26 mouse cellular contexts compared by ENCODE assay signal in genomic region chr13:77478425-77479119, GRCm38 (mm10).
A peak's percentile ranks its signal among the peaks of the same experiment; 100 is the strongest.
DNase-seq lines count a peak whose midpoint lies in the region; ATAC-seq lines count a peak whose summit lies in the region.
"Had no signal": no experiment of that assay in that cellular context is flagged by ENCODE, and none has a peak within 500 bp of the region (broad histone marks: within the 10 kb centered on the region; RNA-seq: fewer than 3 reads in every experiment).

No protein-coding gene starts in this region.

- no peak overlapping the region for H3K27ac ChIP-seq in hindbrain, embryonic 12.5 days
- H3K27ac ChIP-seq in hindbrain, embryonic 13.5 days = no peak overlapping the region
- H3K27ac ChIP-seq in forebrain, embryonic 13.5 days = no peak overlapping the region; the same call in 1 of the 2 replicates
- no peak overlapping the region for H3K27ac ChIP-seq in forebrain, embryonic 16.5 days (ENCODE audit: low read length)
- H3K27ac ChIP-seq in midbrain, embryonic 16.5 days (ENCODE audit: low read length) = no peak overlapping the region
- H3K27ac ChIP-seq: left cerebral cortex, adult 2 months; limb, embryonic 12.5 days; lung, embryonic 15.5 days had no signal

- H3K4me1 ChIP-seq in hindbrain, embryonic 12.5 days = peaks cover 3% of the 10 kb centered on the region; the same call in 1 of the 2 replicates
- peaks cover 6% of the 10 kb centered on the region; the same call in 1 of the 2 replicates for H3K4me1 ChIP-seq in hindbrain, embryonic 13.5 days (replicated peaks)
- peaks cover 16% of the 10 kb centered on the region for H3K4me1 ChIP-seq in forebrain, embryonic 13.5 days
- peaks cover 7% of the 10 kb centered on the region; the same call in 1 of the 2 replicates for H3K4me1 ChIP-seq in forebrain, embryonic 16.5 days (replicated peaks; ENCODE audit: control insufficient read depth, insufficient read depth, low read length)
- peaks cover 15% of the 10 kb centered on the region for H3K4me1 ChIP-seq in midbrain, embryonic 16.5 days (ENCODE audit: control insufficient read depth, insufficient read depth, low read length)
- H3K4me1 ChIP-seq: limb, embryonic 12.5 days; lung, embryonic 15.5 days had no signal

- H3K9me3 ChIP-seq in hindbrain, embryonic 12.5 days (replicated peaks) = no peaks in the 10 kb centered on the region
- H3K9me3 ChIP-seq in hindbrain, embryonic 13.5 days = no peaks in the 10 kb centered on the region
- H3K9me3 ChIP-seq in forebrain, embryonic 13.5 days (replicated peaks) = no peaks in the 10 kb centered on the region
- H3K9me3 ChIP-seq in forebrain, embryonic 16.5 days (ENCODE audit: control insufficient read depth, low read length) = no peaks in the 10 kb centered on the region
- H3K9me3 ChIP-seq in midbrain, embryonic 16.5 days (replicated peaks; ENCODE audit: control insufficient read depth, low read length, poor library complexity, severe bottlenecking) = no peaks in the 10 kb centered on the region
- H3K9me3 ChIP-seq: limb, embryonic 12.5 days; lung, embryonic 15.5 days had no signal

- H3K27me3 ChIP-seq in hindbrain, embryonic 12.5 days = no peaks in the 10 kb centered on the region
- H3K27me3 ChIP-seq in hindbrain, embryonic 13.5 days = no peaks in the 10 kb centered on the region
- no peaks in the 10 kb centered on the region for H3K27me3 ChIP-seq in forebrain, embryonic 13.5 days
- H3K27me3 ChIP-seq in forebrain, embryonic 16.5 days (replicated peaks; ENCODE audit: control insufficient read depth, insufficient read depth, low read length) = no peaks in the 10 kb centered on the region
- no peaks in the 10 kb centered on the region for H3K27me3 ChIP-seq in midbrain, embryonic 16.5 days (ENCODE audit: control insufficient read depth, insufficient read depth, low read depth, low read length)
- H3K27me3 ChIP-seq: limb, embryonic 12.5 days; lung, embryonic 15.5 days had no signal

- ATAC-seq in hindbrain, embryonic 12.5 days (ENCODE audit: low FRiP score) = peak; percentile 67; the same call in 1 of the 2 replicates
- no peak for ATAC-seq in hindbrain, embryonic 13.5 days (ENCODE audit: low FRiP score)
- ATAC-seq in forebrain, embryonic 13.5 days = peak; percentile 56; the same call in 1 of the 2 replicates
- ATAC-seq in forebrain, embryonic 16.5 days = peak; percentile 36; the same call in 1 of the 2 replicates
- peak; percentile 82 for ATAC-seq in midbrain, embryonic 16.5 days
- ATAC-seq: intestine, postnatal 0 days had no signal

- H3K4me2 ChIP-seq in hindbrain, embryonic 12.5 days (replicated peaks) = no peak overlapping the region
- H3K4me2 ChIP-seq in hindbrain, embryonic 13.5 days = no peak overlapping the region
- H3K4me2 ChIP-seq in forebrain, embryonic 13.5 days = no peak overlapping the region
- H3K4me2 ChIP-seq in forebrain, embryonic 16.5 days (ENCODE audit: low read length) = no peak overlapping the region
- H3K4me2 ChIP-seq in midbrain, embryonic 16.5 days (ENCODE audit: low read length) = no peak overlapping the region
- H3K4me2 ChIP-seq: heart, embryonic 11.5 days; limb, embryonic 12.5 days; liver, embryonic 11.5 days; lung, embryonic 15.5 days had no signal

- H3K9ac ChIP-seq in hindbrain, embryonic 12.5 days = no peak overlapping the region
- no peak overlapping the region for H3K9ac ChIP-seq in hindbrain, embryonic 13.5 days
- no peak overlapping the region for H3K9ac ChIP-seq in forebrain, embryonic 13.5 days
- no peak overlapping the region for H3K9ac ChIP-seq in forebrain, embryonic 16.5 days (replicated peaks; ENCODE audit: low read depth, low read length)
- H3K9ac ChIP-seq in midbrain, embryonic 16.5 days (ENCODE audit: low read depth, low read length) = no peak overlapping the region
- H3K9ac ChIP-seq: limb, embryonic 12.5 days; lung, embryonic 15.5 days had no signal

- 54% methylated on average over 6 of the region's 6 CpGs for WGBS in hindbrain, embryonic 12.5 days
- 43% methylated on average over 6 of the region's 6 CpGs for WGBS in hindbrain, embryonic 13.5 days
- 23% methylated on average over 6 of the region's 6 CpGs for WGBS in forebrain, embryonic 13.5 days
- WGBS in forebrain, embryonic 16.5 days = 16% methylated on average over 6 of the region's 6 CpGs
- 15% methylated on average over 6 of the region's 6 CpGs for WGBS in midbrain, embryonic 16.5 days

- no peaks in the 10 kb centered on the region for H3K36me3 ChIP-seq in hindbrain, embryonic 12.5 days
- no peaks in the 10 kb centered on the region for H3K36me3 ChIP-seq in hindbrain, embryonic 13.5 days
- no peaks in the 10 kb centered on the region for H3K36me3 ChIP-seq in forebrain, embryonic 13.5 days (ENCODE audit: poor library complexity, severe bottlenecking)
- H3K36me3 ChIP-seq in forebrain, embryonic 16.5 days (ENCODE audit: control insufficient read depth, insufficient read depth) = no peaks in the 10 kb centered on the region
- no peaks in the 10 kb centered on the region for H3K36me3 ChIP-seq in midbrain, embryonic 16.5 days (ENCODE audit: control insufficient read depth, insufficient read depth, low read length)
- H3K36me3 ChIP-seq: limb, embryonic 12.5 days; lung, embryonic 15.5 days had no signal

- no peak for DNase-seq in cerebellum, postnatal 25 days
- no peak for DNase-seq in layer of hippocampus, postnatal 10 days (ENCODE audit: low spot score in 2 of 2)
- DNase-seq: adrenal gland, postnatal 25 days; cerebellum, adult 18-20 months; cerebellum, postnatal 10 days; gastrocnemius, postnatal 25 days; heart, adult 18-20 months; heart, postnatal 36 days; kidney, adult 9 months; kidney, postnatal 10 days; lung, postnatal 36 days; right cerebral cortex, postnatal 25 days; spleen, adult 18-20 months; thymus, postnatal 14 days had no signal

- H3K4me3 ChIP-seq in hindbrain, embryonic 12.5 days = no peak overlapping the region
- no peak overlapping the region for H3K4me3 ChIP-seq in hindbrain, embryonic 13.5 days
- no peak overlapping the region for H3K4me3 ChIP-seq in forebrain, embryonic 13.5 days
- no peak overlapping the region for H3K4me3 ChIP-seq in forebrain, embryonic 16.5 days (replicated peaks; ENCODE audit: low read length)
- no peak overlapping the region for H3K4me3 ChIP-seq in midbrain, embryonic 16.5 days (ENCODE audit: low read depth, low read length)
- H3K4me3 ChIP-seq: erythroblast, embryonic 14.5 days; left cerebral cortex, adult 2 months; limb, embryonic 12.5 days; lung, embryonic 15.5 days had no signal
